Mouse (Mus musculus) gastrocnemius, adult 8-10 months (tissue): ENCODE measurements around the gene Snrpg. TPM values are rescaled to one million over a fixed set of nuclear protein-coding genes. Genes with fewer than 3 reads are reported as not detected.
"Not testable (repeated sequence)": the region's sequence is repeated elsewhere in the genome, so short reads cannot be mapped to it uniquely, and the experiment has no call there.

Experiments
- DNase-seq, 2 experiments: peaks; one replicate each; pipeline ENCODE4 v3.0.0; 2022; ENCODE audit warnings: low spot score in 2 of 2
- total RNA-seq, 4 experiments: library from RNA; stranded (reverse); gene quantifications; 2 replicates each; pipeline ENCODE4 v1.2.4; 2022

Gene Snrpg
- total RNA-seq, 4 experiments from 2014 or later = 31.3 to 36.1 (median 31.9) TPM

DNA sequence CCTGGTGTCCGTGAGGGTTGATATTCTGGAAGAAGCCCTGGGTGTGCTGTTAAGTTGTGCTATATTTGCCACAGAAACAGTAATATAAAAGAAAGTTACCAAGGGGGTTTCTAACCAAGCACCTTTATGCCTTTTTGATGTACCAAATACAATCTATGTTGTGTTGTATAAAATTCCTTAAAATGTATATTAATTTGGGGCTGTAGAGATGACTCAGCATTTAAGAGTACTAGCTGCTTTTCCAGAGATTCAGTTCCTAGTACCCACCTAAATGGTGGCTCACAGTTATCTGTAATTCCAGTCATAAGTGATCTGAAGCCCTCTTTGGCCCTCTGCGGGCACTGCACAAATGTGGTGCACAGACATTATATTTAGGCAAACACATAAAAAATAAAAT is 4.3 kb upstream of the Snrpg start:
- DNase-seq = no peak

DNA sequence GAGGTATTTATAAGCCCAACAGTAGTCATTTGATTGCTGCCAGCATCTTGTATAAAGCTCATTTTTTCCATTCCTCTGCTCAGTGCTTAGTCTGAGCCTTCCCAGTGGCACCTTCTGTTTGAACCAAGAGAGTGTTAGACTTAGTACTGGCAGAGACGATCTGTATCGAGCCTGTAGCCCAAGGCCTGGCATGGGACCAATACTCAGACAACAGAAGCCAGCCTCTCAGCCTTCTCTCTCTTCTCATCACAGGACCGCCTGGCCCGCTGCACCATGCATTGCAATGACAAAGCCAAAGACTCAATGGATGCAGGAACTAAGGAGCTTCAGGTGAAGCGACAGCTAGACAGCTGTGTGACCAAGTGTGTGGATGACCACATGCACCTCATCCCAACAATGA is 2.6 kb upstream of the Snrpg start:
- no peak for DNase-seq

DNA sequence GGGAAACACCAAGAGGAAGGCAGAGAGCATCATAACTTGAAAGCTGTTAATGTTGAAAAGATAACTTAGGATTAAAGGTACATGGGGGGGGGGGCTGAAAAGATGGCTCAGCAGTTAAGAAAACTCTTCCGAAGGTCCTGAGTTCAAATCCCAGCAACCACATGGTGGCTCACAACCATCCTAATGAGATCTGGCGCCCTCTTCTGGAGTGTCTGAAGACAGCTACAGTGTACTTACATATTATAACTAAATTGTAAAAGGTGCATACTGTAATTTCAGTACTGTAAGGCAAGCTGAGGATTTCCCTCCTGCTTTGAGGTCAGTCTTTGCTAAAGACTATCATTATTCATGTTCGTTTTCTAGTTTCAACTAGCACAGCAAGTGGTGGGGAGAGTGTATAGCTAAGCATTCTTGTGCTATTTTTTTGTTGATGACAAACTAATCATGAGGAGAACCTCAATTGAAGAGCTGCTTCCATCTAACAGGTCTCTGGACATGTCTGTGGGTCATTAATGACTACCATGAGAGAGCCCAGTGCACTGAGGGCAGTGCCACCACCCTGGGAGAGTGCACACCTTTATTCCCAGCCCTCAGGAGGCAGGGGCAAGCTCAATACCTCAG is 901 bp upstream of the Snrpg start:
- no peak for DNase-seq

DNA sequence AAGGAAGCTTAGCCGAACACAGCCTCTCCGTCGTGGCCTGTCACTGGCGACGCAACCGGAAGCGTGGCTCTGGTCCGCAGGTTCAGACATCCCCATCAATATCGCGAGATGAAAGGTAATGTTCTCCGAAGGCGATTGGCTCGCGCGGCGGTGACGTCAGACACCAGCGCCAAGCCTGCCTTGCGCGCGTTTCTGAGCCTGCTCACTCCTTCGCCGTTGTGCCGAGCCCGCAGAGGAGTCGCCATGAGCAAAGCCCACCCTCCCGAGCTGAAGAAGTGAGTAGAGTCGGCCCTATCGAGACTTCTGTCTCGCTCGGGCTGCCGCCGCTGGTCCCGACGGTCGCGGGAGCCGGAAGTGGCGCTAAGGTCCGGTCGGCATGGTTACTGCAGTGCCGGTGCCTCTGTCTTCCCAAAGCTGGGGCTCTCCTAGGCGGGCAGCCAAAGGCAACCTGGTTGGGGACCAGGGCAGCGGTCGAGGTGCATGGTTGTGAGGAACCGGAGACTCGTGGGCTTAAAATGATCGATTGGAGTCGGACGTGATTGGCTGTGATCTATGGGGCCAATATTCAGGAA is 322 bp downstream of the Snrpg start:
- DNase-seq = peak; percentile 88 to 92

DNA sequence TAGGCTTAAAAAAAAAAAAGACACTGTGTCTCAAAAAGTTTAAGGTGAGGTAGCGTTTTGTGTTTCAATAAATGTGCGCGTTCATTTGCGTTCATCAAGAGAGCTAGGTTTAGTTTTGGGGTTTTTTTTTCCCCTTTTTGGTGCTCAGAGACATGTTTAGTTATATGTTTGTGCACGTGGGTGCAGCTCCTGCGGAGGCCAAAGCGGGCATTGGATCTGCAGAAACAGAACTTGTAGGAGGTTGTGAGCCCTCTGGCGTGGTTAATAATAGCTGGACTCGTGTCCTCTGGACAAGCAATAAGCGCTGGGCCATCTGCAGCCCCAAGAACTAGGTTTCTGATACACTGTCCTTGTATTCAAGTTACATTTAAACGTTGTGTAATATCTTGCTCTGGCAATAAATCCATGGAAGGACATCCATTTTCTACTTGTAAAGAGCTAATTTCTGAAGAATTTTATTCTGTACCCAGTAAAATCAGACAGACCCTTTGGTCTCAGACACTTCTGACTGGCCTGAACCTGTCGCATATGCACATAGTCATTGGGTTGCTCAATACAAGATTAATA is 929 bp downstream of the Snrpg start:
- DNase-seq = no peak

DNA sequence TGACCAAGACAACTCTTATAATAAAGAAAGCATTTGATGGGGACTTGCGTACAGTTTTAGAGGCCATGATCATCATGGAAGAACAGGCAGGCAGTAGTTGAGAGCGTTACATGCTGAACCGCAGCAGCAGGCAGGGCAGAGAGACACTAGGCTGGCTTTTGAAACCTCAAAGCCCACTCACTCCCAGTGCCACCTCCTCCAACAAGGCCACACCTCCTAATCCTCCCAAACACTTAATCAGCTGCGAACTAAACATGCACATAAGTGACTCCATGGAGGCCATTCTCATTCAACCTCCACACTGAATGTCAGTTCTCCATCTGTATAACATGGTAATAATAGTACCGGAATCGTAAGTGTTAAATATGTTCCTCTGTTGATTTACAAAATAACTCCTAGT is 2.5 kb downstream of the Snrpg start:
- no peak for DNase-seq

DNA sequence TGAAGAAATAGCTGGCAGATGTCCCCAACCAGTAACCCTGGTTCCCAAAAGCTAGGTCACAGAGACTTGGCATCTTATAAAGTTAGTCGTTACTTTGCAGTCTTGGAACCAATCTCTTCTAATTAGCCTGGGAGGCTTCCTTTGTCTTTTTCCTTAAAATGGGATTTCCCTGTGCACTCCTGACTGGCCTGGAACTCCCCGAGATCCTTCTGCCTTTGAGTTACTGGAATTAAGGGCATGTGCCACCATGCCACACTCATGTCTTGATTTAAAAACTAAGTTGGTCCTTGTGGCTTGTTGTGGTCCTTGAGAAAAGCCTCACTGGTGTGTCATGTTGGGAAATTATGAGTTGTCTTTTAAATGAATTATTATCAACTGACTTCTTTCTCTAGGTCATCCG is 7.2 kb downstream of the Snrpg start:
- DNase-seq = no peak

DNA sequence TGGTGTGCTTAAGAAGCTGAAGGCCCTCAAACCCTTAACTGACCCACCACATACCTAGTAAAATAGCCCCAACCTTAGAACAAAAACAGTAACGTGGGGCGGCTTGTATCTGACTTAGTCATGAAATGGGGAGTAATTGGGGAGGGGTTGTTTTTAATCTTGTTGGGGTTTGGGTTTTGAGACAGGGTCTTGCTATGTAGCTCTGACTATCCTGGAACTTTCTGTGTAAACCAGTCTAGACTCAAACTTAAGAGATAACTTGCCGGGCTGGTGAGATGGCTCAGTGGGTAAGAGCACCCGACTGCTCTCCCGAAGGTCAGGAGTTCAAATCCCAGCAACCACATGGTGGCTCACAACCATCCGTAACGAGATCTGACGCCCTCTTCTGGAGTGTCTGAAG is 9.0 kb downstream of the Snrpg start:
- not testable (repeated sequence) for DNase-seq

DNA sequence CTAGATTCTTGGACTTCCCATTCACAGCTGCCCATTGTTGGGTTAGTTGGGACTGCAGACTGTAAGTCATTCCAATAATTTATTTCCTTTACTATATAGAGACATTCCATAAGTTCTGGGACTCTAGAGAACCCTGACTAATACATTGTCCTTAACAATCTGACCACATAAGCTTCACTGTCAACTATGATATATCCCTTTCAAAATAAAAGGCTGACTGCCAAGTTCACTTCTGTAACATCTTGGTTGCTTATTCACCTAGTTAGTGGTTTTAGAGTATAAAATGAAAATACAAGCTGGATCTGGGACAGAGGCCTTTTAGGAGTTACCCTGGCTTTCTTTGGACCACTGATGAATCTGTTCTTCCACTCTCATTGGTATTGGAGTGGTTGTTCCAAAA is 11.4 kb downstream of the Snrpg start:
- no peak for DNase-seq

DNA sequence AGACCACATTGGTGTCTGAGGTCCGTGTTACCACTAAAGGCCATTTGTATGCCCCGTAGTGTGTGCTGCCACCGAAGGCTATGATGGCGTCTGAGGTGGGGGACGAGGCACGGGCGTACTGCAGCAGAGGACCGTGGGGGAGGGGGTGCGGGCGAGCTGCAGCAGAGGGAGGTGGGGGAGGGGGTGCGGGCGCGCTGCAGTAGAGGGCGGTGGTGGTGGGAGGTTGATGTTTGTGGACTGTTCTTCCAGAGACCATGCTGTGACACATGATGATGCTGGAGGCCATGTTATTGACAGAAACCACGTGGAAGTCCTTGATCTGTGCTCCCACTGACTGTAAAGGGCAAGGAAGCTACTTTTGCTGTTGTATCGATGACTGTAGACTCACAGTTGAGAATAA is 12.3 kb downstream of the Snrpg start:
- no peak for DNase-seq

DNA sequence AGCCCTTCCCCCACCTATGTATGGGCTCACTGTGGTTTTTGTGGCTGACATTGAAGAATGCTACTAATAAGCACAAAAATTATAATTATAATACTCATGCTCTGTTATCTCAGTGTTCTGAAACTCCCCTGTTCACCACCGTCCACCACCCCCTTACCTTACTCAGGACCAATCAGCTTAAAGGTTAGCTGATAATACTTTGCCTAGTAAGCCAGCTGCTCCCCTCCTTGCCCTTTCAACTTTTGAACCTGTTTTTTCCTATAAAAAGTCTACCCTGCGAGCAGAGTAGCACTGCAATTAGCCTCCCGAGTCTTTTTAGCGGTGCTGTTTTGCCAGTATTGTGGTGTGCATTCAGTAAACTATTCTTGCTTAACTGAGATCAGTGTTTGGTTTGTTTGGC is 13.6 kb downstream of the Snrpg start:
- DNase-seq = no peak

DNA sequence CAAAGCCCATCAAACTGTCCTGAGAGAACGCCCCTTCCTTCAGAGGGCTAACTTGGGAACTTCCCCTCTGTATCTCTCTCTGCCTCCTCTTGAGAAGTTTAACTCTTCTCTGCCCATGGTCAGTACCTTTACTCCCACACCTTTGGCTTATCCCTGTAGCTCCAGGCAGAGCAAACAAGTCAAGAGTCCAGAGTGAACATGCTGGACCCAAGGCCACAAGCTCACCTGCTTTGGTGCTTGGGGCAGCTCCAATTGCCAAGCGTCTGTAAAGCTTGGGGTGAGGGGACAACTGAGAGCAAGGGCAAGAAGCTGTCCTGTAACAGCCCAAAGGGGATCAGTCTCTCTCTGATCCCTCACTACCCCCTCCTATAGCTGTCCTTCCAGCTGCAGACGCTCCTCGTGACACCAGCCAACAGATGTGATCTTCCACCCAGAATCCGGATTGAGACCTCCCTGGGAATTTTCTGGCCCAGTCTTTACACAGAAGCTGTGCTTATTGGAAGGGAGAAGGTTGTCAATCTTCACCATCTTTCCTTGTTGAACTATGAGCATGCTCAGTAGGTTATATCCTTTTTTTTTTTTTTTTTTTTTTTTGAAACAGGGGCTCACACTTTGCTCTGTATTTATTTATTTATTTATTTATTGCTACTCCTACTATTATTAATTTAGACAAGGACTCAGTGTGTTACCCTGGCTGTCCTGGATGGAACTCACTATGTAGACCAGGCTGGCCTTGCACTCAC is 14.4 kb downstream of the Snrpg start:
- DNase-seq = no peak

DNA sequence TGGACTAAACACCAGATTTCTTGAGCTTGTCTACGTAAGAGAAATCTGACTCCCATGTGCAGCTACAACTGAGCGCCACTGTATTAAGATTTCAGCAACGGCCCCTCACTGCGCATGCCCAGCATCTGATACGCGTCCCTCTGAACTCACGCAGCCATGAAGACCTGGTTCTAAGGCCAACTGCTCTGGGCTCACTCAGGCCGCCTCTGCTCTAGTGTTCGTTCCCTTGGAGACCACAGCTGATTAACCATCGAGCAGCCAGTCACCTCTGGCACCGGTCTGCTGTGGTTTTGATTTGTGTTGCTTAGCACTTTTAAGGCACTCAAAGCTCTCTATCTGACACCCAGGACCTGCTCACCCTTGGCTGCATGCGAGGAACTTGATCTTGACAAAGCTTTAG is 16.2 kb downstream of the Snrpg start:
- no peak for DNase-seq

DNA sequence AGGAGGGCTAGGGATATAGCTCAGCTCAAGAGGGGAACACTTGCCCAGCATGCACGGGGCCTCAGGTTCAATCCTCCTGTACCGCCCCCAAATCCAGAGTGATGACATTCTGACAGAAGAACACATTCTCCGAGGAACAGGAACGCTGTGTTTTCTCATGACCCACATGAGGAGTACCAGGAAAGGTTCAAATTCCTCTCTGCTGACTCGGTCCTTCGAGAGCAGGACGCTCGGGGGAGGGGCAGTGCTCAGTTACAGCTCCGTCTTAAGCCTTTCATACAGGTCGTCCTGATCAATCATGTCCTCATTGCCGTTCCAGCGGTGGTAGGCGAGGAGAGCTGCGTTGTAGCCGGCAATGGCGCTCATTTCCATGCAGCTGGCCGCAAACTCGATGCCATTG is 17.4 kb downstream of the Snrpg start:
- no peak for DNase-seq

DNA sequence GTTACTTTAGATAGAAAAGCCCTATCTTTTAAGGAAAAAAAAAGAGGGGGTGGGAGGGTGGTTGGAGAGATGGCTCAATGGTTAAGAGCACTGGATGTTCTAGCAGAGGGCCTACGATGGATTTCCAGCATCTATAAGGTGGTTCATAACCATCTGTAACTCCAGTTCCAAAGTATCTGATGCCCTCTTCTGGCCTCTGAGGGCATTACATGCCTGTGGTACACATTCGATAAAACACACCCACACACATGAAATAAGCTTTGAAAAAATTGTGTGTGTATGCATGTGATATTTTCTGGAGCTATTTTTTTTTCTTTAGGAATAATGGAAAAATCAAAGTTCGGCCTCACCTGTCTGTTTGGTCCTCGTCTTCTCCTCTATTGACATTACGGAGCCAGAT is 20.2 kb downstream of the Snrpg start:
- no peak for DNase-seq

DNA sequence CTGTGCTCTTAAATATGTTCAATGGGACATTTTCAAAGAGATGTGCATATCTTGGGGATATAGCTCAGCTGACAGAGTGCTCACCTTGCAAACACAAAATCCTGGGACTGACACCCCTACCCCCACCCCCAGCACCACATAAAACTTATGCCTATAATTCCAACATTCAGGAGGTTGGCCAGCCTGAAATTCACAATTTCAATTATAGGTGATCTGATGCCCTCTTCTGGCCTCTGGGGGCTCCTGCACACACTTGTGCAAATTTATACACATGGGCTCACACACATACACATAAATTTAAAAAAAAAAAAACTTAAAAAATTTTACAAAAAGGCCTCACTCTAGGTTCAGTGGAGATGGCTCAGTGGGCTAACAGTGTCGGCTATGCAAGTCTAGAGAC is 22.1 kb downstream of the Snrpg start:
- DNase-seq = no peak

DNA sequence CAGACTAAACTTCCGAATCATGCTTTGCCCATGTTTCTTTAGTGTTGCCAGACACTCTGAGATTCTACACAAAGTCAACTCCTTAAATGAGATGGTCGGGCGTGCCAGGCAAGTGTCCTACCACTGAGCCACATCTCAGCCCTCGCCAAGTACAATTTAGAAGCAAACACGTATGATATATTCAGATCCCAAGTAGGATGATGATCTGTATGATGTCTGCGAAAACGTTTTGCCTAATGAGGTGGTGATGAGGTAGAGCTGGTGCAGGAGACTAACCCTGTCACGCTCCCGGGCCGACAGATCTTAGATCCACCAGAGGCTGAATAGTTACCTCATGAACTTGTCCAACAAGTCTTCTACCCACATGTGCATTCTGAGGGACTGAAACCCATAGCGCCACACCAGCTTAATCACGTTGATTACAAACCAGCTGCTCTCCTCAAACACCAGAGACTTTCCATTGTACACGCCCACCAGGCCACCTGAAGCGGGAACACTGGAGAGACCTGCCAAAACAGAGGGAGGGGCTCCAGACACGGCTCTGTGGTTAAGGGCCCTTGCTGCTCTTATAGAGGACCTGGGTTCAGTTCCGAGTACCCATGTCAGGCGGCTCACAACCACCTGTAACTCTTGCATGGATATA is 23.1 kb downstream of the Snrpg start:
- no peak for DNase-seq

DNA sequence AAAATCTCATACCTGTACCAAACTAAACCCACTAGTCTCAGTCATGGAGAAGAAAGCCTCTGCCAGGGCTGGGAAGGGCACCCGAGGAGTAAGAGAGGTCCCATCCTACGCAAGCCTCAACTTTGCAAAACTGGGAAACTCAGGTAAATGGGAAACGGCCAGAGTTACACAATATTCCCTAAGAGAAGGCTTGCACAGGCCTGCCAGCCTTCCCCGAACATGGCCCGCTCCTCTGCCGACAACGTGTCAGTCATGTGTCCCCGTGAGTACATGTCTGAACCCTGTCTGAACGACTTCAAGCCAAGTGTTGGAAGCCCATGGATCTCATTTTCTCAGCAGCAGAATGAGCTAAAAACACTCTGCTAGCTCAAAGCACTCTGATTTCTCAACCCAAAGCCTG is 23.9 kb downstream of the Snrpg start:
- no peak for DNase-seq

DNA sequence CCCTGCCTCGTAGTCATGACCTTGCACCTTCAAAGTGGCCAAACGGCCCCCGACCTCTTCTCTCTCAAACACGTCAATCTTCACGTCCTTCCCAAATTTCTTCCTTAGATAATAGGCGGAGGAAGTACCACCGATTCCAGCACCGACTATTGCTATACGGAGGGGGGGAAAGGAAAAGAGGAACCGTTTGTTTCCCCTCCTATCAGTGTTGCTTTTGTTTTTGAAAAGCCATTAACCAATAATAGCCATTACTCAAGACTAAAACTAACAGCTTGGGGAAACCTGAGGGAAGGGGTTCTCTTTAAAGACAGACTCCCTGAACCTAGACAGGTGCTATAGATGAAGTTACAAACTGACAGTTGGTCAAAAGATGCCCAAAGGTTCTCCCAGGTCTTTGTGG is 24.9 kb downstream of the Snrpg start:
- no peak for DNase-seq

DNA sequence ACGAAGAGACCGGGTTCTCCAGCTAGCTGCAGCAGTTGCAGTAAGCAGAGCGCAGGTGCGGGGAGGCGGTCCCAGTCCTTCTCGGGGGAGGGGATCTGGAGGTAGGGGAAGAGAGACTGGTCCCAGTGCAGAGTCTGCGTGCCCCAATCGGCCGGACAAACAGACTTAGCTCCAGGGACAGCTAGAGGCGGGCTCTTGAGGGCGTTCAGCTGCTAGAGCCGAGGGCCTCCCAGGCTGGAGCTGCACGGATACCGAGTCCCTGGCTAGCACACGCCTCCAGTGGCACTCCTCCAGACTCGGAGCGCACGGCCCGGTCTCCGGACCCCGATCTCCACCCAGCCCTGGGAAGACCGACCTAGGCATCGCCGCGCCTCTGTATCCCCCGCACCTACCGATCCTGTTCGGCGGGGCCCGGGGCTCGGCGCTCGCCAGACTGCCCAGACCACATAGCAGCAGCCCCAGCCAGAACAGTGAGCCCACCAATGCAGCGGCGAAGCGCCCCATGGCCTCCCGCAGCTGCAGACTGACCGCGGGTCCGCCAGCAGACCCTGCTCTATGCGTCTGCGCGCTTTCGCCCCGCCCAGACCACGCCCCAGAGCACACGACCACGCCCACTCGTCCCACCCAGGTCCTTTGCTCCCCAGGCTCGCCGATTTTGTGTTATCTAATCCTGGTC is 25.6 kb downstream of the Snrpg start, which contains the start of gene Pcyox1:
TSS of gene Pcyox1 (minus strand) at position 574 of the 676 bp plus-strand sequence.
- peak; percentile 78 to 85 for DNase-seq

DNA sequence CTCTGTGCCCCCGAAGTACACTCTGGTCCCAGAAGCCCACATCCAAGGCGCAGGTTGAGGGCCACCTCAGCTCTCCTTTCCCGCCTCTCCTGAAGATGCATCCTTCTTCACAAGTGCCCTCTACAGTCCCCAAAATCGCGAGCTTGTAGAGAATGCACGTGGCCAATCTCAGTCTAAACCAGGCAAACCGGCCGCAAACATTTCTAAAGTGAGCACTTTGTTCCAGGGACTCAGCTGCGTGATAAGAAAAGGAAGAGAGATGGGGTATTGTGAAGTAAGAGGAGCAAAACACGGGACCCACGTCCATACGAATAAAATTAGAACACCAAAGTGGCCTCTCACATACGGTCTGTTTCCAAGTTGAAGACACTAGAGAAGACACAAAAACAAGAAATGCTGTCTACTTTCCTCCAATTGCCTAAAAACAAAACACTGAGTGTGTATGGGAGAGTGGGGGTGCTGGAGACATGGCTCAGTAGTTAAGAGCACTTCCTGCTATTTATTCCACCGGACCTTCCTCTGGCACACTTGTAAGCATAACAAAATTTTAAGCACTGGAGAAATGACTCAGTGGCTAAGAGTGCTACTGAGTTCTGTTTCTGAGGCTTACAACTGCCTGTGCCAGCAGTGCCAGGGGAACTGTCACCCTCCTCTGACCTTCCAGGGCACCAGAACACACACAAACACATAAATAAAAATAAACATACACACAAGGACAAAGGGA is 26.3 kb downstream of the Snrpg start:
- no peak for DNase-seq
